Mouse (Mus musculus) adrenal gland, postnatal 14 days (tissue): ENCODE results near the gene Ndufa3. TPM values are rescaled to one million over a fixed set of nuclear protein-coding genes. Genes with fewer than 3 reads are reported as not detected.
A peak's percentile ranks its signal among the peaks of the same experiment; 100 is the strongest.

ENCODE experiments used
- DNase-seq: peaks from one replicate; pipeline ENCODE4 v3.0.0; 2021; ENCODE audit warnings: mixed read lengths
- total RNA-seq: library from RNA; stranded (reverse); gene quantifications from 2 replicates; pipeline ENCODE4 v1.2.3, GENCODE M21; 2021

Gene Ndufa3
- total RNA-seq, 1 experiment from 2014 or later, result 975 TPM

GRCm38 (mm10) chr7:3609082-3609481, 8.1 kb upstream of the Ndufa3 start:
- peak; percentile 63 for DNase-seq

GRCm38 (mm10) chr7:3610437-3610836, 6.7 kb upstream of the Ndufa3 start:
- no peak for DNase-seq

- no peak for DNase-seq
These were observed 6.2 kb upstream of the Ndufa3 start for GRCm38 (mm10) chr7:3611006-3611405.

- DNase-seq, result no peak
These were observed 3.2 kb upstream of the Ndufa3 start for GRCm38 (mm10) chr7:3614021-3614420.

- no peak for DNase-seq
These were observed 1.1 kb upstream of the Ndufa3 start, which contains the start of gene Oscar for GRCm38 (mm10) chr7:3616057-3616388. Gene Oscar (minus strand): TSS chr7:3616157.

GRCm38 (mm10) chr7:3616389-3617241, 558 bp upstream of the Ndufa3 start:
- no peak for DNase-seq

GRCm38 (mm10) chr7:3629030-3629429, 11.9 kb downstream of the Ndufa3 start:
- DNase-seq, result no peak

- peak; percentile 93 for DNase-seq
These were observed 12.6 kb downstream of the Ndufa3 start, which contains the start of the genes Tfpt and Prpf31 for GRCm38 (mm10) chr7:3629543-3630477. Gene Tfpt (minus strand): TSS chr7:3629929. Gene Prpf31 (plus strand): TSS chr7:3629985.

- no peak for DNase-seq
These were observed 13.3 kb downstream of the Ndufa3 start for GRCm38 (mm10) chr7:3630478-3630815.

- DNase-seq, result no peak
These were observed 26.2 kb downstream of the Ndufa3 start for GRCm38 (mm10) chr7:3643412-3643811.

- no peak for DNase-seq
These were observed 26.7 kb downstream of the Ndufa3 start for GRCm38 (mm10) chr7:3643843-3644242.

GRCm38 (mm10) chr7:3644348-3644671, 27.1 kb downstream of the Ndufa3 start:
- no peak for DNase-seq

GRCm38 (mm10) chr7:3644672-3645487, 27.7 kb downstream of the Ndufa3 start, which contains the start of gene Cnot3:
Gene Cnot3 (plus strand): TSS chr7:3645268.
- peak; percentile 98 for DNase-seq

- DNase-seq, result no peak
These were observed 28.4 kb downstream of the Ndufa3 start for GRCm38 (mm10) chr7:3645488-3646025.

GRCm38 (mm10) chr7:3646188-3646587, 29.0 kb downstream of the Ndufa3 start:
- DNase-seq, result no peak

GRCm38 (mm10) chr7:3646641-3647040, 29.5 kb downstream of the Ndufa3 start:
- no peak for DNase-seq

- DNase-seq, result no peak
These were observed 39.8 kb downstream of the Ndufa3 start for GRCm38 (mm10) chr7:3656966-3657365.

- DNase-seq, result no peak
These were observed 41.4 kb downstream of the Ndufa3 start for GRCm38 (mm10) chr7:3658578-3658977.

- DNase-seq, result peak; percentile 34
These were observed 47.5 kb downstream of the Ndufa3 start for GRCm38 (mm10) chr7:3664524-3665214.

GRCm38 (mm10) chr7:3665215-3666114, 48.3 kb downstream of the Ndufa3 start, which contains the start of gene Leng1:
Gene Leng1 (minus strand): TSS chr7:3665840.
- peak; percentile 97 for DNase-seq
